Mouse (Mus musculus) limb, embryonic 10.5 days (tissue): ENCODE results near the gene Slc38a6. TPM values are rescaled to one million over a fixed set of nuclear protein-coding genes. Genes with fewer than 3 reads are reported as not detected.
A peak's percentile ranks its signal among the peaks of the same experiment; 100 is the strongest.

Experiments used
- DNase-seq: peaks from one replicate; pipeline ENCODE4 v3.0.0-alpha.2; 2017; ENCODE audit warnings: low spot score
- H3K27ac ChIP-seq: fragments of 300-500 bp; sonication (generic); 2 replicates; pipeline ENCODE4 v1.5.1; 2016; ENCODE audit warnings: mild to moderate bottlenecking
- H3K27me3 ChIP-seq: fragments of 300-500 bp; sonication (generic); 2 replicates; pipeline ENCODE4 v1.6.1; 2016; ENCODE audit warnings: low read depth, mild to moderate bottlenecking; ENCODE audit not compliant: poor library complexity, severe bottlenecking
- H3K36me3 ChIP-seq: fragments of 300-500 bp; sonication (generic); 2 replicates; pipeline ENCODE4 v1.6.1; 2016; ENCODE audit warnings: mild to moderate bottlenecking, moderate library complexity
- H3K4me1 ChIP-seq: fragments of 300-500 bp; sonication (generic); 2 replicates; pipeline ENCODE4 v1.6.1; 2016
- H3K4me3 ChIP-seq: fragments of 300-500 bp; sonication (generic); 2 replicates; pipeline ENCODE4 v1.5.1; 2016; ENCODE audit warnings: mild to moderate bottlenecking, moderate library complexity
- H3K9me3 ChIP-seq: fragments of 300-500 bp; sonication (generic); replicated peaks from 2 replicates; pipeline ENCODE4 v1.6.1; 2016; ENCODE audit warnings: mild to moderate bottlenecking
- WGBS: fragments of 180-500 bp; shearing (Covaris S2); methylation state at CpG from one replicate; pipeline ENCODE4 v1.1.7; 2016; 5-methylcytosine and 5-hydroxymethylcytosine counted together
- polyA plus RNA-seq: library from polyadenylated mRNA; unstranded; fragments of >200 nt; fragmentation: Nextera tagmentation; extraction: Ambion mirVana; gene quantifications from 2 replicates; pipeline ENCODE4 v1.2.1, GENCODE M21; 2016

Slc38a6 gene
- polyA plus RNA-seq, 1 experiment from 2014 or later: 10.8 TPM

DNA sequence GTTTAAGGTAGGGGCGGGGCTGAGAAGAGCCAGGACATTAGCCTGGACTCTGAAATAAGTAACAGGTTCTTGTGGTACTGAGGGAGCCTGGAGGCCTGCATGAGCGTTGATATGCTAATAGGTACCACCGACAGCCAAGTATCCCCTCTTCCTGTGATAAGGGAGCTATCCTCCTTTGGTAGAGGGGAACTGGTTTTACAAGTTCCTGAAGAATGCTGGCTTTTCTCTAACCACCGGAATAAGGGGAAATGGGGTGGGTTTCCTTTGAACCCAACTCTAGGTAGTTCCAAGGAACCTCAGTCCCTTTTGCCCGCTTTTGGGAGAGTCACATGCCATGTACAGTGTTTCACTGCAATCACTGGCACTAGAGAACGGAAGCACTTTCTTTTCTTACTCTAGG lies 98.2 kb downstream of the Slc38a6 start:
- H3K27me3 ChIP-seq: peaks cover 33% of the 10 kb centered on the region
- H3K27ac ChIP-seq: no peak overlapping the region
- H3K4me1 ChIP-seq: peaks cover 29% of the 10 kb centered on the region
- 40% methylated on average over 6 of the region's 6 CpGs for WGBS
- H3K9me3 ChIP-seq: no peaks in the 10 kb centered on the region
- no peaks in the 10 kb centered on the region for H3K36me3 ChIP-seq
- no peak for DNase-seq
- H3K4me3 ChIP-seq: no peak overlapping the region

DNA sequence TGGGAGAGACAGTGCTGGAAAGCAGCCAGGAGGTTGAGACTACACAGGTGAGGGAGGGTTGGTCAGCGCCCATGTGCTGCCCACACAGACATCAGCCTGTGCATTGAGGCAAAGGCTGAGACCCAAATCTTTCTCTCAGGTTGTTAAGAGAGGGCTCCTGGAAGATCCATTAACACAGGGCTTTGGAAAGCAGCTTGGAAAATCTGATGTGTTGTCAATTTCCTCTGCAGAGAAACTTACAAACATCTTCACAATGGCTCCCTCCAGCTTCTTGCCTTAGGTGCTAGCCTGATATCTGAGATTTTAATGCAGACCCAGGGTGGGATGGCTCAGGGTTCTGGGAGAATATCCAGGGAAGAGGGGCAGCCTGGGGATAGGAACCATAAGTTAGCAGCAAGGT lies 105.9 kb downstream of the Slc38a6 start:
- Histone ChIP-seq H3K36me3 (no peaks in the 10 kb centered on the region), H3K27me3 (no peaks in the 10 kb centered on the region), H3K4me1 (peaks cover 35% of the 10 kb centered on the region), H3K27ac (no peak overlapping the region), H3K9me3 (no peaks in the 10 kb centered on the region), H3K4me3 (no peak overlapping the region)
- 93% methylated on average over 1 of the region's 1 CpGs for WGBS
- DNase-seq: no peak

DNA sequence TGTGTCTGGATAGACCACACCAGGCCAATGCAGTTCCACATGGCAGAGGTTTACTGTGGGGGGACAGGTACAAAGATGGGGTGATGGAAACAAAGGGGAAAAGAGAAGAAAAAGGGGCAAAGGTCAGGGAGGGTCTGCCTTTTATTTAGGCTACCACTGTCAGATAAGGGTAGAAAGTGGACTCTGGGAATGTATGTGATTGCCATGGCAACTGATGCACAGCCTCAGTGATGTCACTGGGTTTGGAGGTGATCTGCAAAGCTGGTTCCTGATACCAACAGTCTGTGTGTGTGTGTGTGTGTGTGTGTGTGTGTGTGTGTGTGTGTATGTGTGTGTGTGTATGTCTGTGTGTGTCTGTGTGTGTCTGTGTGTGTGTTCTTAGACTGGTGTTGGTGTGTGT lies 106.4 kb downstream of the Slc38a6 start:
- no peaks in the 10 kb centered on the region for H3K36me3 ChIP-seq
- peaks cover 35% of the 10 kb centered on the region for H3K4me1 ChIP-seq
- H3K4me3 ChIP-seq: no peak overlapping the region
- no peaks in the 10 kb centered on the region for H3K9me3 ChIP-seq
- H3K27ac ChIP-seq: no peak overlapping the region
- no peak for DNase-seq
- no peaks in the 10 kb centered on the region for H3K27me3 ChIP-seq

DNA sequence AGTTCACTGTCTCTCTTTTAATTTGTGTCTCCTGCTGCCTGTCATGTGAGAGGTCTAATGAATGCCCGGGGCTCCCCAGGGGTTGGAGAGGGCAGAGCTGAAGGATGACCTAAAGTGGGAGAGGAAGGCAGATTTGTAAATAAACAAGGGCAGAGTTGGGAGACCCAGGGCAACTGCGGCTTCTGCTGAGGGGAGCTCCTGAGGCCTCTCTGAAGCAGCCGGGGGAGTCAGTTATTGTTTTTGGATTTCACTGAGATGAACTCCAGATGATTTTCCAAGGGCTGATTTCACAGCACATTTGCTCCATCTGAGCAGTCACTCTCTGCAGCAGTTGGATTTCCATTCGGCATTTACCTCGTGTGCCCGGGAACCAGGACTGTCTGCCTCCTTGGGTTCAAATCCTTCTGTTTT lies 107.3 kb downstream of the Slc38a6 start:
- Histone ChIP-seq H3K4me3 (no peak overlapping the region), H3K9me3 (no peaks in the 10 kb centered on the region), H3K27ac (peak overlapping the region; percentile 10), H3K4me1 (peaks cover 35% of the 10 kb centered on the region), H3K27me3 (no peaks in the 10 kb centered on the region), H3K36me3 (no peaks in the 10 kb centered on the region)
- 30% methylated on average over 6 of the region's 6 CpGs for WGBS
- DNase-seq: no peak

DNA sequence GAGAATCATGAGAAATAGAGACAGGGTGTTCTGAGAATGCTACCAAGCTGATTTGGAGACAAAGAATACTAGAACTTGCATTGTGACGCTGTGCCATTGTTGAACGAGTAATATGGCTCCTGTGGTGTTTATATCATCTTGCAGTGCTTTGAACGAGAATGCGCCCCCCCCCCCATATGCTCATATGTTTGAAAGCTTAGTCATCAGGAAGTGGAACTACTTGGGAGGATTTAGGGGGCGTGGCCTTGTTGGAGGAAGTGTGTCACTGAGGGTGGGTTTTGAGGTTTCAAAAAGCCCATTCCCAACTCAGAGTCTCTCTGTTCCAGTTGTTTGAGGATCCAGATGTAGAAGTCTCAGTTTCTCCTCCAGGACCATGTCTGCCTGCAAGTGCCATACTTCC lies 108.0 kb downstream of the Slc38a6 start:
- no peak overlapping the region for H3K4me3 ChIP-seq
- H3K27ac ChIP-seq: 0 out of 2 replicates have a peak overlapping the region, but pooled peaks have one; percentile 10
- DNase-seq: no peak
- WGBS: 95% methylated on average over 5 of the region's 5 CpGs
- peaks cover 33% of the 10 kb centered on the region for H3K4me1 ChIP-seq
- H3K9me3 ChIP-seq: no peaks in the 10 kb centered on the region
- no peaks in the 10 kb centered on the region for H3K36me3 ChIP-seq
- no peaks in the 10 kb centered on the region for H3K27me3 ChIP-seq

DNA sequence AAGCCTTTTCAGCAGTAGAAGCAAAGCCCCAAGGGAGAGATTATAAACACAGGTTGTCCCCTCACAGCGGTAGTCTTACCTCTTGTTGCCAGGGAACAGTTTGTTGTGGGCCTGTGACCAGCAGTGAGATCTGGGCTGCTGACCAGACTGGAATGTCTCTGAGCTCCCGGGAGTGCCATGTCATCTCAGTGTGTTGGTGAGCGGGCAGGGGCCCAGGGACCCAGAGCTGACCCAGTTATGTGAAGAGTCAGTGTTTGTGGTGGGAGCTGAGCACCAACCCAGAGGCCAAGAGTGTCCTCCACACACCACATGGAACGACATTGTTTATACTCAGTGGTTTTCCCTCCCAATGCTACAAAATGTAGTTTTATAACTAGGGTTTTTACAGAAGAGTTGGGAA lies 112.8 kb downstream of the Slc38a6 start:
- H3K36me3 ChIP-seq: no peaks in the 10 kb centered on the region
- peaks cover 36% of the 10 kb centered on the region for H3K4me1 ChIP-seq
- WGBS: 42% methylated on average over 4 of the region's 4 CpGs
- no peak for DNase-seq
- H3K27me3 ChIP-seq: no peaks in the 10 kb centered on the region; the same call in 1 of the 2 replicates
- H3K27ac ChIP-seq: no peak overlapping the region
- H3K9me3 ChIP-seq: no peaks in the 10 kb centered on the region
- no peak overlapping the region for H3K4me3 ChIP-seq

DNA sequence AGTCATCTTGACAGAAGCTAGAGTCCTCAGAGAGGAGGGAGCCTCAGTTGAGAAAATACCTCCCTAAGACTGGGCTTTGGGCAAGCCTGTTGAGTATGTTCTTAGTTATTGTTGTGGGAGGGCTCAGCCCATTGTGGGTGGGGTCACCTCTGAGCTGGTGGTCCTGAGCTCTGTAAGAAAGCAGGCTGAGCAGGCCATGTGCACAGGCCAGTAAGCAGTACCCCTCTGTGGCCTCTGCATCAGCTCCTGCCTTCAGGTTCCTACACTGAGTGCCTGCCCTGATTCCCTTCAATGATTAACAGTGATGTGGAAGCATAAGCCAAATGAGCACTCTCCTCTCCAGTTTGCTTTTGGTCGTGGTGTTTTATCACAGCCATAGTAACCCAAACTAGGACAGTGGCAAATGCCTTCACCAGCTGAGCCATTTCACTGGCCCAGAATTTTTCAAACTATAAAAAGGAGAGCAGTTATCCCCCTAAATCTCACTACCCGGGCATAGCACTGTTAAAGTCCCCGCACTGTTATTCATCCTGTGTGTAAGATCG lies 114.0 kb downstream of the Slc38a6 start:
- H3K4me1 ChIP-seq: peaks cover 47% of the 10 kb centered on the region

DNA sequence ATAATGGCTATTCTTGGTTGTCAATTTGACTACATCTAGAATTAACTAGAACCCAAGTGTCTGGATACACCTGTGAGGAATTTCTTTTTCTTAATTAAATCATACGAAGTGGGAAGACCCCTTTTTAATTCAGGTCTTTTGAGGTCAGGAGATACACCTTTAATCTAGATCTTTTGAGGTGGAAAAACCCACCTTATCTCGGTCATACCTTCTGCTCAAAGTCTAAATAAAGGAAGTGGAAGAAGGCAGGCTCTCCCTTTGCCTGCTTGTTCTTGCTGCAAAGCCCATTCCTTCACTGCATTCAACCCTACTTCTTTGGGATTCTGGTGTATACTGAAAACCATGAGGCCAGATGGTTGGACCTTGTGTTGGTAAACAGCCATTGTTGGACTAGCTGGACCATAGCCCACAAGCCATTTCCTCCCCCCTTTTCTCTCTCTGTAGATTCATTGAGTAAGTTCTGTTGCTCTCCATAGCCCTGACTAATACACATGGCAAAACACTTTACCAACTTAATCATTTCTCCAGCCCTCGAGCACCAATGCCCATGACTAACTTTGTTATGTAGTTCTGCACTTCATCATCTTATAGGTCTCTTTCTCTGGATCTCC lies 115.0 kb downstream of the Slc38a6 start:
- Histone ChIP-seq H3K9me3 (no peaks in the 10 kb centered on the region), H3K4me1 (peaks cover 56% of the 10 kb centered on the region), H3K4me3 (no peak overlapping the region), H3K27ac (no peak overlapping the region), H3K36me3 (no peaks in the 10 kb centered on the region), H3K27me3 (peaks cover 5% of the 10 kb centered on the region; the same call in 1 of the 2 replicates)
- no peak for DNase-seq
- WGBS: 83% methylated on average over 3 of the region's 3 CpGs

More for the DNA sequence above, 114.0 kb downstream of the Slc38a6 start:
- no peak for DNase-seq
- Histone ChIP-seq H3K36me3 (no peaks in the 10 kb centered on the region), H3K27me3 (no peaks in the 10 kb centered on the region; the same call in 1 of the 2 replicates), H3K9me3 (no peaks in the 10 kb centered on the region), H3K4me3 (no peak overlapping the region), H3K27ac (peak overlapping the region; percentile 47; the same call in 1 of the 2 replicates)
- 76% methylated on average over 4 of the region's 4 CpGs for WGBS

DNA sequence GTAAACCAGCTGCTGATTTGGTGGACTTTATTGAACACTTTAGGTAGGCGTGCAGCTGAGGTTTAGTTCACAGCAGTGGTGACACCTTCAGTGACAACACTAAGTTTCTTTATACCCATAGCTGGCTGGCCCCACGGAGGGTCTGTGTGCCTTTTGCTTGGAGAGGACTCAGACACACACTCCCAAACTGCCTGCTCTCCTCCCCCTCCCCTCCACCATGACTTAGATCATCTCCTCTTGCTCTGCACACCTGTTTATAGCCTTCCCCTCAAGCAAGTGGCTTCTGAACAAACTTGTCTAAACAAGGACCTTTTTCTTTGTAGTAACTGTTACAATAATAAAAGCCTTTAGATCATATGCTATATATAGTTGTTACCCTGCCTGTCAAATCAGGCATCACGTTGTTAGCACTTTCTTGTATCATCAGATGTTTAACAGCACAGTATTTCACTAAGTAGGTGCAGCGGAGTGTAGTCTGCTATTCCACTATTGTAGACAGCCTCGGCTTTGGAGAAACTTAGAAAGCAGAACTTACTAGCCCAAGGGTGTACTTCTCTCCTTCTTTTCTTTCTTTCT lies 115.6 kb downstream of the Slc38a6 start:
- Histone ChIP-seq H3K27ac (peak overlapping the region; percentile 26; the same call in 1 of the 2 replicates), H3K4me3 (no peak overlapping the region), H3K36me3 (no peaks in the 10 kb centered on the region), H3K4me1 (peaks cover 56% of the 10 kb centered on the region), H3K9me3 (no peaks in the 10 kb centered on the region), H3K27me3 (peaks cover 5% of the 10 kb centered on the region; the same call in 1 of the 2 replicates)
- 80% methylated on average over 5 of the region's 5 CpGs for WGBS
- no peak for DNase-seq

DNA sequence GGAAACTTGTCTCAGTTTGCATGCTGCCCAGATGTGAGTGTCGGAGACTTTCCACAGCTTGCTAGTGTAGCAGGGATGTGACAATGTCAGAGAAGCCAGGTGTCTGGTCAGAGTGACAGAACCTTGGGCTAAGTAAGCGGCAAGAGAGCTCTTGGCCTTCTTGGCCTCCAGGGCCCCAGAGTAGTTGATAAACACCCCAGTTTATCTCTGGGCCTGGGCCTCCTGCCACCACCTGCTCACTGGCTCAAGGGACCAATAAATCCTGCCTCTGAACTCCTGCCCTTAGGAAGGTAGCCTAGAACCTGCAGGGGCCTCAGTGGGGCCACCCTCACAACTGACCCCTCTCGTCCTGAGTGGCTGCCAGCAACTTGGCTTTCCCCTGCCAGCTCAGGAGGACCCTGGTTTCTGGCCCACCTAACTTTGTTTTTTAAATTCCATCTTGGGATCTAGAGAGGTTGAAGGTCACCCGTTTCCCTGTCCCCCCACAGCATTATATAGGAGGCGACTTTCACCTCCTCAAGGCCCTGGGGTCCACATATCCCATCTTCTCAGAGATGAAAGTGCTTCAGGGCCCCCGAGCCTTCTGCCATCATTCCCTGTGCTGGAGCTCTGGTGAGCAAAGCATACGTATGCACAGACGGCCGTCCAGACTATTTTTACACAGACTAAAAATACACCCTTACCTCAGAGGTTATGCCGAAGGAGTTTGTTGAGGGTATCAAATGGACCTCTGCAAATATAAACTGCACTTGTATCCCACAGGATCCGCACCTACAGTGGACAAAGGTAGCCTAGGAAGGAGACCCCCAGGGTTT lies 116.5 kb downstream of the Slc38a6 start:
- peaks cover 62% of the 10 kb centered on the region for H3K4me1 ChIP-seq
- peaks cover 5% of the 10 kb centered on the region; the same call in 1 of the 2 replicates for H3K27me3 ChIP-seq
- H3K27ac ChIP-seq: peak overlapping the region; percentile 26; the same call in 1 of the 2 replicates
- DNase-seq: no peak
- 79% methylated on average over 11 of the region's 11 CpGs for WGBS
- no peaks in the 10 kb centered on the region for H3K9me3 ChIP-seq
- no peak overlapping the region for H3K4me3 ChIP-seq
- H3K36me3 ChIP-seq: no peaks in the 10 kb centered on the region
